In genomic region chr12:116176930-116177329, GRCm38 (mm10) we compare ENCODE assay signal across 11 mouse cellular contexts.
DNase-seq lines count a peak whose midpoint lies in the region; ATAC-seq and TF ChIP-seq lines count a peak whose summit lies in the region.
"Had no signal": no experiment of that assay in that cellular context is flagged by ENCODE, and none has a peak within 500 bp of the region (broad histone marks: within the 10 kb centered on the region; RNA-seq: fewer than 3 reads in every experiment).

No protein-coding gene starts in this region.

- no peaks in the 10 kb centered on the region for H3K27me3 ChIP-seq in kidney, adult 2 months (replicated peaks; ENCODE audit: control insufficient read depth, insufficient read depth, low read length)
- no peaks in the 10 kb centered on the region for H3K27me3 ChIP-seq in kidney, embryonic 14.5 days (ENCODE audit: control insufficient read depth, insufficient read depth, low read length)
- no peaks in the 10 kb centered on the region for H3K27me3 ChIP-seq in liver, embryonic 14.5 days (ENCODE audit: control insufficient read depth, insufficient read depth, low read length)
- no peaks in the 10 kb centered on the region for H3K27me3 ChIP-seq in embryonic facial prominence, embryonic 10.5 days (replicated peaks; ENCODE audit: low read depth, poor library complexity, severe bottlenecking)
- H3K27me3 ChIP-seq: midbrain, embryonic 12.5 days; stomach, embryonic 15.5 days had no signal

- no peak overlapping the region for H3K4me3 ChIP-seq in kidney, adult 2 months (ENCODE audit: insufficient read depth, low read depth, low read length)
- H3K4me3 ChIP-seq in kidney, embryonic 14.5 days (ENCODE audit: low read length), result no peak overlapping the region
- H3K4me3 ChIP-seq in liver, embryonic 14.5 days (ENCODE audit: insufficient read depth in 1 of 2, low read depth in 2 of 2, low read length in 2 of 2), result no peak overlapping the region
- H3K4me3 ChIP-seq in embryonic facial prominence, embryonic 10.5 days, result no peak overlapping the region
- H3K4me3 ChIP-seq: midbrain, embryonic 12.5 days; stomach, embryonic 15.5 days had no signal

- no peaks in the 10 kb centered on the region for H3K36me3 ChIP-seq in kidney, adult 2 months (ENCODE audit: control insufficient read depth, insufficient read depth, low read length)
- H3K36me3 ChIP-seq in kidney, embryonic 14.5 days (ENCODE audit: control insufficient read depth, insufficient read depth, low read length), result no peaks in the 10 kb centered on the region
- H3K36me3 ChIP-seq in liver, embryonic 14.5 days (replicated peaks; ENCODE audit: control insufficient read depth, insufficient read depth, low read depth), result no peaks in the 10 kb centered on the region
- H3K36me3 ChIP-seq in embryonic facial prominence, embryonic 10.5 days (replicated peaks), result no peaks in the 10 kb centered on the region
- H3K36me3 ChIP-seq: midbrain, embryonic 12.5 days; stomach, embryonic 15.5 days had no signal

- no peak overlapping the region for H3K9ac ChIP-seq in kidney, embryonic 14.5 days (ENCODE audit: low read depth, low read length)
- no peak overlapping the region for H3K9ac ChIP-seq in liver, embryonic 14.5 days (replicated peaks)
- H3K9ac ChIP-seq: midbrain, embryonic 12.5 days; stomach, embryonic 15.5 days had no signal

- no peak for TF ChIP-seq POLR2A in kidney, adult 2 months (IDR thresholded peaks at IDR 0.05; ENCODE audit: low read depth, low read length)

- H3K27ac ChIP-seq in kidney, adult 2 months (ENCODE audit: insufficient read depth, low read depth, low read length), result no peak overlapping the region
- no peak overlapping the region for H3K27ac ChIP-seq in kidney, embryonic 14.5 days (ENCODE audit: low read depth, low read length)
- no peak overlapping the region for H3K27ac ChIP-seq in liver, embryonic 14.5 days
- H3K27ac ChIP-seq in embryonic facial prominence, embryonic 10.5 days (replicated peaks), result no peak overlapping the region
- H3K27ac ChIP-seq: midbrain, embryonic 12.5 days; stomach, embryonic 15.5 days had no signal

- TF ChIP-seq EP300 in liver, embryonic 14.5 days (IDR thresholded peaks at IDR 0.05; ENCODE audit: low read depth), result no peak

- TF ChIP-seq CTCF in kidney, adult 2 months (conservative IDR thresholded peaks at IDR 0.05; ENCODE audit: insufficient read depth, insufficient read length, low read depth, low read length), result peak; percentile 39
- TF ChIP-seq CTCF in liver, embryonic 14.5 days (IDR thresholded peaks at IDR 0.05; ENCODE audit: low read depth), result peak; percentile 77

- ATAC-seq in kidney, embryonic 14.5 days (ENCODE audit: low FRiP score, low TSS enrichment), result no peak
- no peak; the same call in 1 of the 2 replicates for ATAC-seq in liver, embryonic 14.5 days (ENCODE audit: insufficient read depth)
- ATAC-seq: activated CD4-positive, CD25-positive, alpha-beta regulatory T cell, adult 4 months had no signal

- WGBS in kidney, adult 2 months, result 86% methylated on average over 3 of the region's 3 CpGs
- 93% methylated on average over 3 of the region's 3 CpGs for WGBS in kidney, embryonic 14.5 days
- WGBS in liver, embryonic 14.5 days (ENCODE audit: insufficient replicate concordance), result 33% methylated on average over 3 of the region's 3 CpGs
- 88% methylated on average over 3 of the region's 3 CpGs for WGBS in embryonic facial prominence, embryonic 10.5 days

- no peaks in the 10 kb centered on the region for H3K9me3 ChIP-seq in kidney, embryonic 14.5 days (ENCODE audit: control insufficient read depth, low read length)
- no peaks in the 10 kb centered on the region for H3K9me3 ChIP-seq in liver, embryonic 14.5 days (ENCODE audit: control insufficient read depth, low read length)
- no peaks in the 10 kb centered on the region for H3K9me3 ChIP-seq in embryonic facial prominence, embryonic 10.5 days
- H3K9me3 ChIP-seq: midbrain, embryonic 12.5 days; stomach, embryonic 15.5 days had no signal

- no peaks in the 10 kb centered on the region for H3K4me1 ChIP-seq in kidney, adult 2 months (ENCODE audit: control insufficient read depth, insufficient read depth, low read length)
- H3K4me1 ChIP-seq in kidney, embryonic 14.5 days (ENCODE audit: control insufficient read depth, insufficient read depth, low read length), result no peaks in the 10 kb centered on the region
- no peaks in the 10 kb centered on the region for H3K4me1 ChIP-seq in liver, embryonic 14.5 days (replicated peaks; ENCODE audit: control insufficient read depth in 2 of 2, insufficient read depth in 2 of 2, low read length in 1 of 2)
- no peaks in the 10 kb centered on the region for H3K4me1 ChIP-seq in embryonic facial prominence, embryonic 10.5 days
- H3K4me1 ChIP-seq: midbrain, embryonic 12.5 days; stomach, embryonic 15.5 days had no signal

- no peak overlapping the region for H3K4me2 ChIP-seq in kidney, embryonic 14.5 days (replicated peaks; ENCODE audit: low read depth, low read length)
- H3K4me2 ChIP-seq in liver, embryonic 14.5 days (ENCODE audit: low read depth), result no peak overlapping the region
- H3K4me2 ChIP-seq: midbrain, embryonic 12.5 days; stomach, embryonic 15.5 days had no signal

- peak; percentile 9 for DNase-seq in kidney, adult 2 months
- peak; percentile 41 for DNase-seq in T-cell, adult 2 months (ENCODE audit: low spot score)
- DNase-seq in liver, embryonic 14.5 days (ENCODE audit: low read depth in 3 of 3, low spot score in 3 of 3), result peak in 1 of 3 experiments; percentile 24
- DNase-seq in thymus, adult 18-20 months, result peak; percentile 14 to 27
- DNase-seq in embryonic facial prominence, embryonic 10.5 days (ENCODE audit: low spot score), result no peak
- no peak for DNase-seq in urinary bladder, postnatal 10 days (ENCODE audit: low spot score)
- DNase-seq in layer of hippocampus, postnatal 14 days (ENCODE audit: low spot score in 2 of 2), result no peak

Comparison
In these comparisons a context has a peak if more than half of its experiments do, and no peak if none do; other contexts are left out.
1. DNase-seq: peak in kidney, adult 2 months (single experiment), T-cell, adult 2 months (single experiment) and thymus, adult 18-20 months (2 of 2); none in embryonic facial prominence, embryonic 10.5 days (single experiment), urinary bladder, postnatal 10 days (single experiment) and layer of hippocampus, postnatal 14 days (0 of 2).